8 mouse cellular contexts compared by ENCODE assay signal in the genomic region with DNA sequence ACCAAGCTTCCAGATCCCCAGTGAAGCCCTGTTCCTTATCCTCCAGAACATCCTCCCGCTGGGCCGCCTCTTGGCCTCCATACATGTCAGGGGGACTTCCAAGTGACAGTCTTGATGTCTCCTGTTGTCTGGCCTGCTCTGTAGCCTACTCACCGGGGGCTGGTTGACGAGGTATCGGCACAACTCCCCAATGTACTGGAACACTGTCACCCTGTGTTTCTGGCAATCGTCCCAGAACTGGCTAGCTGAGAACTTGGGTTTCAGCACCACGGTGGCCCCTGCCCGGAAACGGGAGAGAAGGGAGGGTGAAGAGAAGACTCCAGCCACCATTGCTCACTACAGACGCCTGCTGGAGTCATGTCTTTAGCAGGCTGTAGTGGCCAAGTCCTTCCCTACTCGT. TPM values are rescaled to one million over a fixed set of nuclear protein-coding genes. Genes with fewer than 3 reads are reported as not detected.
DNase-seq lines count a peak whose midpoint lies in the region; ATAC-seq and TF ChIP-seq lines count a peak whose summit lies in the region.

No protein-coding gene starts in this region.

- H3K27ac ChIP-seq in kidney, embryonic 16.5 days (ENCODE audit: low read length) = no peak overlapping the region
- peak overlapping the region; percentile 84 for H3K27ac ChIP-seq in layer of hippocampus, adult 2 months
- no peak overlapping the region for H3K27ac ChIP-seq in midbrain, postnatal 0 days (ENCODE audit: low read depth, low read length)

- peaks cover 22% of the 10 kb centered on the region for H3K36me3 ChIP-seq in kidney, embryonic 16.5 days (ENCODE audit: insufficient read depth, low read length)
- H3K36me3 ChIP-seq in midbrain, postnatal 0 days (ENCODE audit: insufficient read depth, low read length) = peaks cover 19% of the 10 kb centered on the region

- no peaks in the 10 kb centered on the region for H3K27me3 ChIP-seq in kidney, embryonic 16.5 days (ENCODE audit: insufficient read depth, low read length)
- H3K27me3 ChIP-seq in midbrain, postnatal 0 days (ENCODE audit: insufficient read depth, low read length) = no peaks in the 10 kb centered on the region

- no peak overlapping the region for H3K9ac ChIP-seq in kidney, embryonic 16.5 days (replicated peaks; ENCODE audit: low read length)
- peak overlapping the region; percentile 50 for H3K9ac ChIP-seq in midbrain, postnatal 0 days (replicated peaks; ENCODE audit: low read length, poor library complexity, severe bottlenecking)

- H3K4me2 ChIP-seq in kidney, embryonic 16.5 days (replicated peaks; ENCODE audit: low read depth, low read length) = no peak overlapping the region
- H3K4me2 ChIP-seq in midbrain, postnatal 0 days (ENCODE audit: low read depth, low read length, poor library complexity, severe bottlenecking) = peak overlapping the region; percentile 61

- no peak for ATAC-seq in kidney, embryonic 16.5 days (ENCODE audit: low FRiP score, low TSS enrichment)
- ATAC-seq in midbrain, postnatal 0 days (ENCODE audit: low FRiP score) = no peak

- DNase-seq in kidney, adult 9 months = peak; percentile 39
- DNase-seq in adrenal gland, adult 8-10 months = peak; percentile 65
- peak; percentile 44 for DNase-seq in gastrocnemius, postnatal 14 days
- peak in 1 of 2 experiments; percentile 64 for DNase-seq in layer of hippocampus, adult 2 months (ENCODE audit: low spot score in 2 of 2)
- DNase-seq in midbrain, postnatal 0 days (ENCODE audit: low spot score) = peak; percentile 52
- DNase-seq in retina, postnatal 1 day = no peak
- no peak for DNase-seq in cerebellum, adult 9-10 months

- no peaks in the 10 kb centered on the region for H3K9me3 ChIP-seq in kidney, embryonic 16.5 days (ENCODE audit: low read length)
- H3K9me3 ChIP-seq in midbrain, postnatal 0 days (ENCODE audit: low read length) = no peaks in the 10 kb centered on the region

- intact Hi-C loops in gastrocnemius, postnatal 14 days (cut with DNase I; ENCODE audit: low total_unique reads) = no loop called here

- H3K4me3 ChIP-seq in kidney, embryonic 16.5 days (ENCODE audit: low read length) = no peak overlapping the region
- H3K4me3 ChIP-seq in layer of hippocampus, adult 2 months = peak overlapping the region; percentile 16; the same call in 1 of the 2 replicates
- H3K4me3 ChIP-seq in midbrain, postnatal 0 days (ENCODE audit: low read depth, low read length) = peak overlapping the region; percentile 65; the same call in 1 of the 2 replicates

- TF ChIP-seq CTCF in layer of hippocampus, adult 2 months (conservative IDR thresholded peaks at IDR 0.05) = no peak
- no peak for TF ChIP-seq CTCF in midbrain, postnatal 0 days (IDR thresholded peaks at IDR 0.05)

- WGBS in kidney, embryonic 16.5 days = 62% methylated on average over 11 of the region's 11 CpGs
- 60% methylated on average over 11 of the region's 11 CpGs for WGBS in midbrain, postnatal 0 days

- H3K4me1 ChIP-seq in kidney, embryonic 16.5 days (ENCODE audit: insufficient read depth, low read length) = peaks cover 40% of the 10 kb centered on the region
- peaks cover 21% of the 10 kb centered on the region for H3K4me1 ChIP-seq in midbrain, postnatal 0 days (ENCODE audit: insufficient read depth, low read length)

RNA-seq across cellular contexts. Expression of gene Slc27a3, which starts 2.3 kb away (rescaled TPM):
- polyA plus RNA-seq in kidney, embryonic 16.5 days (2015; fragmentation: Nextera tagmentation; extraction: Ambion mirVana) = 15.7 and 18.3 TPM in 2 replicates
- total RNA-seq in adrenal gland, adult 8-10 months (2022) = 100 to 1,000 TPM; 132 to 297 (median 196) TPM
- total RNA-seq in gastrocnemius, postnatal 14 days (2021) = 1 to 10 TPM; 1.9 to 2.3 TPM
- 10 to 100 TPM; 15.0 to 17.2 TPM for total RNA-seq in layer of hippocampus, adult 2 months (2021)
- total RNA-seq in midbrain, postnatal 0 days (2014; rRNA removed) = 64.8 and 86.6 TPM in 2 replicates
- polyA plus RNA-seq in midbrain, postnatal 0 days (2015; fragmentation: Nextera tagmentation; extraction: Ambion mirVana) = 30.8 and 31.4 TPM in 2 replicates

RNA-seq across cellular contexts. Expression of gene Ints3, which starts 45.9 kb away (rescaled TPM):
- polyA plus RNA-seq in kidney, embryonic 16.5 days (2015; fragmentation: Nextera tagmentation; extraction: Ambion mirVana) = 32.7 and 33.3 TPM in 2 replicates
- total RNA-seq in adrenal gland, adult 8-10 months (2022) = 100 to 1,000 TPM; 107 to 119 (median 110) TPM
- total RNA-seq in gastrocnemius, postnatal 14 days (2021) = 10 to 100 TPM; 15.7 to 17.7 TPM
- 10 to 100 TPM; 74.1 to 75.4 TPM for total RNA-seq in layer of hippocampus, adult 2 months (2021)
- 58.5 and 61.8 TPM in 2 replicates for total RNA-seq in midbrain, postnatal 0 days (2014; rRNA removed)
- 19.7 and 22.3 TPM in 2 replicates for polyA plus RNA-seq in midbrain, postnatal 0 days (2015; fragmentation: Nextera tagmentation; extraction: Ambion mirVana)

Comparison
In these comparisons a context has a peak if more than half of its experiments do, and no peak if none do; other contexts are left out.
1. DNase-seq: peak in kidney, adult 9 months (single experiment), adrenal gland, adult 8-10 months (single experiment), gastrocnemius, postnatal 14 days (single experiment) and midbrain, postnatal 0 days (single experiment); none in retina, postnatal 1 day (single experiment) and cerebellum, adult 9-10 months (single experiment).
2. RNA of gene Slc27a3, which starts 2.3 kb away (total RNA-seq): 132 to 297 TPM in adrenal gland, adult 8-10 months, 64.8 to 86.6 TPM in midbrain, postnatal 0 days and 15.0 to 17.2 TPM in layer of hippocampus, adult 2 months; 1.9 to 2.3 TPM in gastrocnemius, postnatal 14 days; every median in the first group is over 4 times any median in the second.